Mouse (Mus musculus): ENCODE data around the gene Gng12.
A peak's percentile ranks its signal among the peaks of the same experiment; 100 is the strongest.

Gene Gng12

DNA sequence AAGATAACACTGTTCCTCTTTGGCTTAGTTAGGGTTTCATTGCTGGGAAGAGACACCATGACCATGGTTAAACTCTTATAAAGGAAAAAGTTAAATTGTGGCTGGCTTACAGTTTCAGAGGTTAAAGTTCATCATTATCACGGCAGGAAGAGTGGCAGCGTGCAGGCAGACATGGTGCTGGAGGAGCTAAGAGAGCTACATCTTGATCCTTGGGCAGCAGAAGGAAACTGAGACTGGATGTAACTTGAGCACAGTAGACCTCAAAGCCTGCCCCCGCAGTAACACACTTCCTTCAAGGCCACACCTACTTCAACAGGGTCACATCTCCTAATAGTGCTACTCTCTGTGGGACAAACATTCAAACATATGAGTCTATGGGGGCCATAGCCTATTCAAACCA is 93.3 kb downstream of the Gng12 start:
- no peak for DNase-seq (ENCODE audit: low read depth, low spot score)

DNA sequence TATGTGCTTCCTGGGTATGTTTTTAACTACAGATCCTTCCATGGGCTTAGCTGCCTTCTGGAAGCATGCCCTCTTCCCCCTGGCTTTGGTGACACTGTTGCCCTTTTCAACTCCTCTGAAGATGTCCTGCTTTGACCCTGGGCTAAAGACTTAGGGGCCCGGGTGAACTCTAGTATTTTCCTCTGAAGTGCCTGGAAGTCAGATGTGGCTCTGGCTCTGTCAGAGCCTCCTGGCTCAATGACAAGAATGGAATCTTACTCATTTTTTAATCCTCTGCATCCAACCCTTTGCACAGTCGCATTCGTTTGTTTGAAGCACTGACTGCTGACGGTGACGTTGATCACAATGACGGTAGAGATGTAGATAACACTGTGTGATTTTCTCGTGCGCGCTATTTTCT is 96.0 kb downstream of the Gng12 start:
- no peak for DNase-seq (ENCODE audit: low read depth, low spot score)

DNA sequence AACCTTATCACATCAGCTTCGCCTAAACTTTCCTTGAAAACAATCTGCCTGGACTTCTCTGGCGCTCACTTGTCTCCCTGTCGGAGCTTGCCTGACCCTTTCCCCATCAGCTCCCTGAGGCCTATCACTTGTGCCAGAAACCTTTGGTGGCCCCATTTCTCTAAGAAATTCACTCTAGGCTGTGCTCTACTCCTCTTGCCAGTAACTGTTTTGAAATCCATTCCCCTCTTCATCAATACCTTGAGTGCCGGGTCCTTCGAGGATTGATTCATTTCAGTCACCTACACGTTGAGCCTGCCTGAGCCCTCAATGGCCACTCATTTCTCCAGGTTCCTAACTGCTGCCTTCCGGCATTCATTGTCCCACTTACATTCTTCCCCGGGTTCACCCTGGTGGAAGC is 96.6 kb downstream of the Gng12 start:
- DNase-seq (ENCODE audit: low read depth, low spot score) = no peak

DNA sequence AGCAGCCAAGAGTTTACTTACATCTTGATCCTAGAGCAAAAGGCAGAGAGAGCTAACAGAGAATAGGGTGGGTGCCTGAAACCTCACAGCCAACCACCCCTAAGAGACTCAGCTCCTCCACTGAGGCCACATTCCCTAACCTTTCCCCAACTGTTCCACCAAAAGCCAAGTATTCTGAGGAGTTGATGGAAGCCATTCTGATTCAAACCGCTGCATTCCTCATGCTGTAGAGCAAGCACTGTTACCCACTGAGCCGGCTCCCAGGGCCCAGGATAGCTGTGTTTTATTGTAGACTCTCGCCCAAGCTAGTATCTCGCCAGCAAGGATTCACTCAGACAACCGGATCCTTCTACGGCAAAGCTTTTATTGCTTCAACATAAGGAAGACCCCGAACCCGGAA is 98.8 kb downstream of the Gng12 start:
- DNase-seq (ENCODE audit: low read depth, low spot score) = no peak

DNA sequence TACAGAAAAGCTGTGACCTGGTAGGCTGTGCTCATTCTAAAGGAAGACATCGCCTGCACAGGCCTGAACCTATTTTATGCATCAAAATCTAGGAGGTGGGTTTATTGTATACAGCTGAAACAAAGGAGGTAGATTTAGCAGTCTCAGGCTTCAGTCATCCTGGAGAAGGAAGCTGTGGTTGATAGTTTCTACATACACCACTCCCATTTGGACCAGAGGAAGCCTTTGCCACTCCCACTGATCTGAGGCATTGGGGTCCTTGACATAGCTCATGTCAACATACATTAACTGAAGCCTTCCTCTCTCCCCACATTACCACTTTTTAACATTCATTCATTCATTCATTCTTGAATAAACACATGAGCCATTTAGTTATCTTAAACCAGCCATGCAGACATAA is 99.6 kb downstream of the Gng12 start:
- no peak for DNase-seq (ENCODE audit: low read depth, low spot score)

DNA sequence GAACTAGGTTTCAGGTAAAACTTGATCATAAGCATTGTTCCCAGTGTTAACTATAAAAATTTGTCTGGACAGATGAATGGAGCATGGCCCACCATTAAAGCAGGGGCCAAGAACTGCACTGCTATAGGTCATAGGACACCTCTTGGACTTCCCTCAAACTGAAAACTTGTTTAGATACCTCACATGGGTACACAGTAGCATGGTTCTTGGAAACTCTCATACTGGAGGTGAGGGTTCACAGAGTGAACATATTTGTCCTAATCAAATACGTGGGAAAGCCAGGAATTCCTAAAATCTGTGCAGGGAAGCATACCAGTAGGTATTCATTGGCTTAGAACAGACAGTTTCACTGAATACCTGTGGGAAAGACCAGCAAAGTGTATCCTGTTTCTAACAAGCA is 100.1 kb downstream of the Gng12 start:
- no peak for DNase-seq (ENCODE audit: low read depth, low spot score)

DNA sequence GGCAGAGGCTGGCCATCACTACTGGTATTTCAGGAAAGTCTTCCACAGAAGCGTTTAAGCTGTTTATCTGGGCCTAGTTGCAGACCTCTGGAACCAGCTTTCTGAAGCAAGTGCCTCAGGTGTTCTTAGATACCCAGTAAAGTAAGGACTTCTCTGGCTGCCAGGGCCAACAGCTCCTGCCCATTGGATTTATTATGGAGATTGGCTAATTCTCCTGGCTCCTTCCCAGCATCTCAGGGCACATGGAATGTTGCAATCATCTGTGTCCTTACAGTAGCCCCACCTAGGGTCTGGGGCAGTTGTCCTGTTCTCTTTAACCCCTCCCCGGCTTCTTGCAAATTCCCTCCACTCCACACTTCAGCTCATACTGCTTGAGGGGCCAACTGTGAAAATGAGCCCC is 102.4 kb downstream of the Gng12 start:
- no peak for DNase-seq (ENCODE audit: low read depth, low spot score)

DNA sequence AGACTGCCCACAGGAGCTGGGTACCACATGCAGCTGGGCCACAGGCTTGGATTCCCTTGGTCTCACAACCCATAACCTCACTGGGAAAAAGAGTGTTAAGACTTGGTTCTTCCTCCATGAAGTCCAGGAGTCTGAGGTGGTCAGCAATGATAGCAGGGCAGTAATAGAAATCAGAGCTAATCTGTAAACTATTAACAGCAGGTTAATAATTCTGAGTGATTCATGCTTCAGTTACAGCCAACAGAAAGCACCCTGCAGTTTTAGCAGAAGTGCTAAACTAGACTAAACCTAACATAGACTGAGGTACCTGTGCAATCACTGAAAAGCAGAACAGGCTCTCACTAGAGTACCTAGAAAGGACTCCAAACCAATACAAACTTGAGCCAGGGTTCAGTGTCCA is 103.6 kb downstream of the Gng12 start:
- DNase-seq (ENCODE audit: low read depth, low spot score) = no peak

DNA sequence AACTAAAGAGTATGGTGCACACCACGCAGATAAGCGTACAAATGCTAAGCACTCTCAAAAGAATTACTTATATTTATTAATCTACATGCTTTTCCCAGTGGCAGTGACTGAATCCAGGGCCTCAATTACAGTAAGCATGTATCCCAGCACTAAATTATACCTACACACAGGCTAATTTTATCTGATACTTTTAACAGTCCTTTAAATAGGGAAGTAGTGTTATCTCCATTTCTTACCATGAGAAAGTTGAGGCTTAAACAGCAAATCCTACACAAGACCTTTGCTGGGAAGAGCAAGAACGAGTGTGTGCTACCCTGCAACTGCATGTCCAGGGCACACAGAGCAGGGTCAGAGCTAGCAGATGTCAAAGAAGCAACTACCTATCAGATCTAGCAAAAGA is 113.7 kb downstream of the Gng12 start:
- DNase-seq (ENCODE audit: low read depth, low spot score) = no peak

DNA sequence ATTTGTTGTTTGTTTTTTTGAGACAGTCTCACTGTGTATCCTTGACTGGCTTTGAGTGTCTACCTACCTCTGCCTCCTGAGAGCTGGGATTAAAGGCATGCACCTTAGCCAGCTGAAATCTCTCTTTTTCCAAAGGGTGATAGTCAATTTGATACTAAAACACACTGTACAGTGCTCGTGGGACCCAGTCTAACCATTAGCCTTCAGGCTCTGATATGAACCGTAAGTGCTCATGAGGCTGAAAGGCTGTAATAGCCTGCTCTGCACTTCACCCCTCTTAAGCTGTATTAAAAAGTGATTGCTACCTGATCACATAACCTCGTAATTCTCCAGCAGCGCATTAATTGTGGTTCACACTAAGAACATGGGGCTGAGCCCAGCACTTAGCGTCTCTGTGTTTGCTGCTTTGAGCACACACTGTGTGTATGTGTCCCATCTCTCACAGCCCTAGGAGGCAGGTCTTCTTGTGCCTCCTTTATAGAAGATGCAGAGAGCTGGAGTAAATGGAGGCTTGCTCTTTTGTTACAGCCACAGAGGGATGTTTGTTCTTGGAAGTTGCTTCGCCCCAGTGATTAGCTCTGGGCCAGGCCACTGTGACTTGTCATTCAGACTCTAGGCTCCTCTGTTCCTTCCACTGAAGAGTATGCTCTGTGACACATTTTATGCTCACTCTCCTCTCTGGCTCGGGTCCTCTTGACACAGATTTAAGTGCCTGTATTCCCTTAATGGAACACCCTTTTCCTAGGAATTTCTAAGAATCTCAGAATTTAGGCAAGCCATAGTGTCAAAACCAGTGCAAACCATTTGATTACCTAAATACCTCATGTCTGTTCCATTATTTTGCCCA is 114.4 kb downstream of the Gng12 start:
- DNase-seq (ENCODE audit: low read depth, low spot score) = peak; percentile 15

DNA sequence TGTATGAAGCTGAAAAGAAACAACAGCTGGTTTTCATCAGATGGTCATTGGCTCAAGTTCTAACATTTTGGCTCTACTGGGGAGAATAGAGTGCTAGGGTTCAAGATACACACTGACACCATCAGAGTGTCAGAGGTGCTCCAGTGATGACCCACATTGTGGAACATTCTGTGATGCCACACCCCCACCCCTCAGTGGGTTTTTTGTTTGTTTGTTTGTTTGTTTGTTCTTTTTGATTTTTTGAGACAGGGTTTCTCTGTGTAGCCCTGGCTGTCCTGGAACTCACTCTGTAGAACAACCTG is 115.0 kb downstream of the Gng12 start:
- no peak for DNase-seq (ENCODE audit: low read depth, low spot score)

DNA sequence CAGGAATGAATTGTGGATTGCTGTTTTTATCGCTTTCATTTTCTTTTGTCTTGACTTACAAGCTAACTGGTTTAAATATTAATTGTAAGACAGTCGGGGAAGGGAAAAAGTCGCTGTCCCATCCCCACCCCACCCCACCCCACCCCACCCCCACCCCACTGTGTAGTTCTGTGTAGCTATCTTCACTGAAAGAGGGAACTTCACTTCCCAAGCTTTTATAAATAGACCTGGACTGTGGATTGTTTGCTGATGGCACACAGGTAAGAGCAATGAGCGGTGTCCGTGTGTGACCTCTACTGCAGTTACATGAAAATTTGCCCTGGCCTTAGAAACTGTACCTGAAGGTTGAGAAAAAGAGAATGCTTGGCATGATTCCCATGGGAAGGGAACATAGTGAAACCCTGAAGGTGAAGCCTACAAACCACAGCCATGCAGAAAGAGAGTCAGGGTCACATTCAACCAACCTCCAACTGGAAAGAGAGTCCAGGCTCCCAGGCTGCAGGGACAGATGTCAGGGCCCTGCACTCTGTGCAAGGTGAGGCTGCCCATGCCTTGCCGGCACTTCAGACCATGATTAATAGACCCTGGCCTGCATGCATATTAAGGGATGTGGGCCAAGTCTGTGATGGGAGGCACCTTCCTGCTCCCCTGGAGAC is 117.2 kb downstream of the Gng12 start:
- DNase-seq (ENCODE audit: low read depth, low spot score) = no peak

DNA sequence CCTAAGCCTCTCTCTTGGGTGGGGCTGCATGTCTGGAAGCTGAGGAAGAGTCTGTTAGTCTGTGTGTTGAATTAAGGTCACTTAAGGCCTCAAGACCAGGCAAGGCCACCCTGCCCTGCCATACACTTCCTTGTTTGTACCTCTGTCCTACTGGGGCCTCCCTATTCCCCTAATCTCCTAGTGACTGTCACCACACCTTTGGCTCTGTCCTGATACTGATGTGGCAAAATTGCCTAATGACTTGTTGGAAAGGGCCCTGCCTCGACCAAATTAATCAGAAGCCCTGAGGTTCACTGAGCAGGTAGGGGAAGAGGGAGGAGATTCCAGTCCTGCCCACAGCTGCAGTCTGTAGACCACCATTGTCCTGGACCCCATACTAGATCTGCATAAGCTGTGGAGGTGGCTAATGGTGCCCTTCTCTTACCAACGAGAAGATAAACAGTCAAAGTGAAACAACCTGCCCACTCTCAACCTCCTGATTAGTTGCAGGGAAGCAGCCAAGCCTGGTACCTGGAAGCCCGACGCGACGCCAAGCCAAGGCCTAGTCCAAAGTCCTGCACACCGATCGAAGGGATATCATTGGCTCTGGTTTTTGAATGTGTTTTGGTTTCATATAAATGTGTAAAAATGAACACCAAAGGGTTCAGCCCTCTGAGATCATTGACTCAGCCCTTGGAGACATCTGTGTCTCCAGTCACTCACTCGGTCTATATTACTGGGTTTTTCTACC is 117.9 kb downstream of the Gng12 start:
- DNase-seq (ENCODE audit: low read depth, low spot score) = no peak

DNA sequence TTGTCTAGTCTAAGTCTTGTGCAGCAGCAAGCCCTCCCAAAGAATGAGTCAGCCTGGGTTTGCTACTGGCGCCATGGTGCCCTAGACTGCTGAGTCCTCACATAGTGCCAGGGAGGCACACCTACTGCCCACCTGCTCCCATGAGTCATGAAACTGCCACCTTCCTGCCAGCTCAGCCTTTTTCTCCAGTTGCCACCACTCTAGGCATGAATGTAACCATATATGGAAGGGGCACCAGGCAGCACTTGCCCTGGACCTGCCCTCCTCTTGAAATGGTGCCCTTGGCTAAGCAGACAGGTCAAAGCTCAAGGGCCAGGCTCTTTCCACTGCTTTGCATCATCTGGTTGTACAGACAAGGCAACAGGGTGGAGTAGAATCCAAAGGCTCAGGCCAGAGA is 118.5 kb downstream of the Gng12 start:
- peak; percentile 74 for DNase-seq (ENCODE audit: low read depth, low spot score)

DNA sequence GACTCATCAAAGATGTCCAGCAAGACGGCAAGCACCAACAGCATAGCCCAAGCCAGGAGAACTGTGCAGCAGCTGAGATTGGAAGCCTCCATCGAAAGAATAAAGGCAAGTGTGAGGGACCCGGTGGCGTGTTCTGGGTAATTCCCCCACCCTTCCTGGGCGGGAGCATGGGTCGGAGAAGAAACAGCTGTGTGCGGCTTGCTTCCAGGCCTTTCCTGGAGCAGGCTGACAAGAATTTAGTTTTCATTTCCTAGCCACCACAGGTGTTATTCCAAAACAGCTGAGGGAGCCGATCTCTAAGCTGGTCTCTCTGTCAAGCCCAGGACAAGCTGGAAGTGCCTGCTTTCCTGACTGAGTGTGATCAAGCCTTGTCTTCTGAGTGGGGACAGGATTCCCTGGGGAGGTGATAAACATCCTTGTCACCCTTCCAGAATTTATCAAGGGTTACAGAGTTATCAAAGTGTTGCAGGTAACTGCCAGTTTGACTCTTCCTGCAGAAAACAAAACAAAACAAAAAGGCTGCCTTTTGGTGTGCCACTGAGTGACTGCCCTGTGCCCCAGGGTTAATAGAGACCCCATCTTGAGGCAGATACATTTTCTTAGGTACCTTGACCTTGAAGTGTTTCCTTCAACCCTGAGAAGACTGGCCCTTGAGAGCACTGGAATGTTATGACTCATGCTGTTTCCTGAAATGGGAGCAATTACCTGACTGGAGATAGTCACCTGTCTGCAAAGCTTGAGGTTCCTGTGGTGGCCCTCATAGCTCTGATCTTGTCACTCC is 119.7 kb downstream of the Gng12 start:
- DNase-seq (ENCODE audit: low read depth, low spot score) = no peak

DNA sequence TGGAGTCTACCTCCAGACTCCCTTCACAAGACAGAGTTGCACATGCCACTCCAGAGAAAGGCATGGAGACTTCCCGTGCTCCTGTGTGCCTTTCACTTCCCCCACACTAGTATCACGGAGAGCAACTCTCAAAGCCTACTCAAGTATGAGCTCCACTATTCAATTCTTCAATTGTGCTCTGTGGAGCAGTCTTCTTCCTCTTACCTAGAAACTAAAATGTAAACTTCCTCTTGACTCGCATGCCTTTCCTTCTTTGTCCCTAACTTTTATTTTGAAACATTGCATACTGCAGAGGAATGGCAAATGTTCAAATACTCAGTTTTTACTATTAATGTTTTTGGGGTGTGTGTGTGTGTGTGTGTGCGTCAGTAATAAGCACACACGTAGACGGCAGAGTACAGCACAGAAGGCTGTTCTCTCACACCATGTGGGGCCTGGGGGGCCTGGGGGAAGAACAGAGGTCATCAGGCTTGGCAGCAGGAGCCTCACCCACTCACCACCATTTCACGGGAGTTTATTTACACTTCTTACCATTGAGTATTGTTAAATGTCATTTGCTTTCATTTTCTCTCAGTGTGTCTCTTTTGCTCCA is 120.4 kb downstream of the Gng12 start:
- no peak for DNase-seq (ENCODE audit: low read depth, low spot score)

DNA sequence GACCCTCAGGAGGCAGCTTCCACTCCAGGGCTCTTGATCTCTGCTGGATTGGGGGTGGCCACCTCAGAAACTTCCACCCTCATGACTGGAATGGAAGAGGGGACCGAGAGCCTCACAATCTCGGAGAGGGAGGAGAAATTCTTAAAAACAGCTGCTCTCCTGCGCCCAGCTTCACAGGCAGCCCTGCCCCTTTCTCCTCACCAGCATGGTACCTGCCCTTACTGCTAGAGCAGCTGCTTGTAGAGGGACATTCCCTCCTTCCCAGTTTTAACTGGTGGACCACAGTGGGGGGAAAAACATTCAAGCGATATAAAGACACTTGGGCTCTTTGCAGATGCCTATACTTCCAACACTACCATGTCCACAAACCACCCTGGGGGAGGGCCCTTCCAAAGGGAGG is 122.2 kb downstream of the Gng12 start:
- no peak for DNase-seq (ENCODE audit: low read depth, low spot score)

DNA sequence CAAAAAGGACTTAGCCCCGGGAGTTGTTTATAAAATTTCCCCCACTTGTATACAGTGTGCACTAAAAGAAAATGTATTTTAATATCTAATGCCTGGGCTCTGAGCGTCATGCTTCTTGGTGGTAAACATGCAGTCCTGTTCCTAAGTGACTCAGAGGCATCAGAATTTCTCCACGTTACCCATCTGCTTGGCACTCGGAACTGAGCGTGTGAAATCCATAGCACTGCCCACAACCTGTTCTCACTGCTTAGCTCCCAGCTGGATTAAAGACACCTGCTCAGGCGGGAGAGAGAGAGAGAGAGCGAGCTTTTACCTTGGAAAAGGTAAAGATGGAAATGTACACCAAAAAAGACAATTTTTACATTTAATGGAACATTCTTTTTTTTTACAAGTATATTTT is 122.8 kb downstream of the Gng12 start:
- peak; percentile 40 for DNase-seq (ENCODE audit: low read depth, low spot score)

DNA sequence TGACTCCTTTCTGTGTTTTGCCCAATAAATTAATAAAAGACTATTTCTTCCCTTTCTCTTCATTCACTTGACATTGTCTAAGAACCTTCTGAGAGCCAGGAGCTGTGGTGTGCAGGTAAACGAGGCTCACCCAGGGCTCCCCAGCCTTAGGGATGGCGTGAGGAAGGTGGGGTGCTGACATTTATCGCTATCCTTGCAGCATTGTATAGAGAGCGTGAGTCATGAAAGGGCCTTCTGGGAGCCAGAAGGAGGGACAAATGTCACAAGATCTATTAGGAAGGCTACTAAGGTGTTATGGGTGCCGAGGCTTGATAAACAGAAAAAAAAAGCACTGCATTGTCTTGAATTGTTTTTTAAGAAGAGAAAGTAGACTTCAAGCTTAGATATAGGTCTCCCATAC is 125.1 kb downstream of the Gng12 start:
- no peak for DNase-seq (ENCODE audit: low read depth, low spot score)

DNA sequence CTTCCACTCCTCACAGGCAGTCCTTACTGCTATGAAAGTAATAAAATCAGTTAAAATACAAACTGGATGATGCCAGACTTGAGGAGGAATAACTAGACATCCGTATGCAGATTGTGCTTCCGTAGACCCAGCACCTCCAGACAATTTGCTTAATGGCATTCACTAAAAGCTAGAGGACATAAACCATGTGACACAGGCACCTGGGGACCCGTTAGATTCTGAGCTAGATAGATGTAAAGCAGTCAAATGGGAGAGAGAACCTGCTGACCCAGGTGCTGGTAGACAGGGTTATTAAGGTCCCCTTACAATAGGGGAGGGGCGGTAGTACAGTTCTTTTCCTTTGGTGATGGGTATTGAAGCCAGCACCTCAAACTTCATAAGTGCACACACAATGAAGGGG is 127.5 kb downstream of the Gng12 start:
- no peak for DNase-seq (ENCODE audit: low read depth, low spot score)

DNA sequence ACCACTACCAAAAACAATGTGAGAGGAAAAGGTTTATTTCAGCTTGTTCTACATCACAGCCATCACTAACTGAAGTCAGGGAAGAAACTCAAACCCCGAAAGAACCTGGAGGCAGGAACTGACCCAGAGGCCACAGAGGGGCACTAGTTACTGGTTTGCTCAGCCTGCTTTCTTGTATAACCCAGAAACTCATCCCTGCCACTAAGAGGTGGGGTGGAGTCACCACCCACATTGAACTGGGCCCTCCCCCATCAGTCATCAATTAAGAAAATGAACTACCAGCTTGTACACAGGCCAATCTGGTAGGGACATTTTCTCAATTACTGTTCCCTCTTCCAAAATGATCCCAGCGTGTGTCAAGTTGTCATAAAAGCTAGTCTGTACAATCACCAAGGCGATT is 130.5 kb downstream of the Gng12 start:
- no peak for DNase-seq (ENCODE audit: low read depth, low spot score)
